Mouse (Mus musculus) hindbrain, embryonic 12.5 days (tissue): ENCODE results near the gene Endou. TPM values are rescaled to one million over a fixed set of nuclear protein-coding genes. Genes with fewer than 3 reads are reported as not detected.

Source experiments
- ATAC-seq: fragments of 200-750 bp; cut with Nextera tagmentation; 2 replicates; pipeline ENCODE4 v1.8.0; 2017; ENCODE audit warnings: moderate TSS enrichment; ENCODE audit not compliant: low FRiP score
- H3K27ac ChIP-seq: fragments of 300-500 bp; sonication (generic); 2 replicates; pipeline ENCODE4 v1.5.1; 2016; ENCODE audit warnings: mild to moderate bottlenecking
- H3K27me3 ChIP-seq: fragments of 300-500 bp; sonication (generic); 2 replicates; pipeline ENCODE4 v1.6.1; 2016; ENCODE audit warnings: mild to moderate bottlenecking
- H3K36me3 ChIP-seq: fragments of 300-500 bp; sonication (generic); 2 replicates; pipeline ENCODE4 v1.6.1; 2016; ENCODE audit warnings: mild to moderate bottlenecking
- H3K4me1 ChIP-seq: fragments of 300-500 bp; sonication (generic); 2 replicates; pipeline ENCODE4 v1.6.1; 2016
- H3K4me2 ChIP-seq: fragments of 300-500 bp; sonication (generic); replicated peaks from 2 replicates; pipeline ENCODE4 v1.6.1; 2016; ENCODE audit warnings: mild to moderate bottlenecking
- H3K4me3 ChIP-seq: fragments of 300-500 bp; sonication (generic); 2 replicates; pipeline ENCODE4 v1.5.1; 2016; ENCODE audit warnings: mild to moderate bottlenecking
- H3K9ac ChIP-seq: fragments of 300-500 bp; sonication (generic); 2 replicates; pipeline ENCODE4 v1.6.1; 2016; ENCODE audit warnings: mild to moderate bottlenecking, moderate library complexity
- H3K9me3 ChIP-seq: fragments of 300-500 bp; sonication (generic); replicated peaks from 2 replicates; pipeline ENCODE4 v1.6.1; 2016; ENCODE audit warnings: mild to moderate bottlenecking
- WGBS: fragments of 180-500 bp; shearing (Covaris S2); methylation state at CpG from one replicate; pipeline ENCODE4 v1.1.7; 2016; 5-methylcytosine and 5-hydroxymethylcytosine counted together
- polyA plus RNA-seq: library from polyadenylated mRNA; unstranded; fragments of >200 nt; fragmentation: Nextera tagmentation; extraction: Ambion mirVana; gene quantifications from 2 replicates; pipeline ENCODE4 v1.2.1, GENCODE M21; 2016

Endou gene
- polyA plus RNA-seq, 1 experiment from 2014 or later = 0.25 TPM

- peaks cover 47% of the 10 kb centered on the region for H3K4me1 ChIP-seq
- H3K27ac ChIP-seq = no peak overlapping the region
- no peaks in the 10 kb centered on the region for H3K9me3 ChIP-seq
- H3K27me3 ChIP-seq = no peaks in the 10 kb centered on the region
- 81% methylated on average over 2 of the region's 2 CpGs for WGBS
- H3K4me2 ChIP-seq = no peak overlapping the region
- ATAC-seq = no peak
- no peak overlapping the region for H3K4me3 ChIP-seq
- H3K36me3 ChIP-seq = no peaks in the 10 kb centered on the region
- H3K9ac ChIP-seq = no peak overlapping the region
Observed at GRCm38 (mm10) chr15:97751676-97752075, 20.5 kb upstream of the Endou start.

GRCm38 (mm10) chr15:97750697-97751096, 19.6 kb upstream of the Endou start:
- Histone ChIP-seq H3K9me3 (no peaks in the 10 kb centered on the region), H3K27me3 (no peaks in the 10 kb centered on the region), H3K4me1 (peaks cover 45% of the 10 kb centered on the region), H3K4me3 (no peak overlapping the region), H3K36me3 (no peaks in the 10 kb centered on the region), H3K9ac (no peak overlapping the region), H3K4me2 (no peak overlapping the region), H3K27ac (peak overlapping the region; percentile 55)
- WGBS = 29% methylated on average over 12 of the region's 12 CpGs
- peak; percentile 88 for ATAC-seq

- Histone ChIP-seq H3K4me2 (no peak overlapping the region), H3K27me3 (no peaks in the 10 kb centered on the region), H3K36me3 (no peaks in the 10 kb centered on the region), H3K9ac (no peak overlapping the region), H3K27ac (peak overlapping the region; percentile 55), H3K4me1 (peaks cover 45% of the 10 kb centered on the region), H3K4me3 (no peak overlapping the region), H3K9me3 (no peaks in the 10 kb centered on the region)
- WGBS = 92% methylated on average over 13 of the region's 13 CpGs
- ATAC-seq = no peak
Observed at GRCm38 (mm10) chr15:97749841-97750240, 18.7 kb upstream of the Endou start.

- ATAC-seq = no peak
- Histone ChIP-seq H3K9me3 (no peaks in the 10 kb centered on the region), H3K36me3 (no peaks in the 10 kb centered on the region), H3K4me1 (peaks cover 44% of the 10 kb centered on the region), H3K4me3 (no peak overlapping the region), H3K9ac (no peak overlapping the region), H3K27me3 (no peaks in the 10 kb centered on the region), H3K4me2 (no peak overlapping the region), H3K27ac (no peak overlapping the region)
- 91% methylated on average over 9 of the region's 9 CpGs for WGBS
Observed at GRCm38 (mm10) chr15:97749397-97749796, 18.3 kb upstream of the Endou start.

GRCm38 (mm10) chr15:97748964-97749363, 17.8 kb upstream of the Endou start:
- H3K4me2 ChIP-seq = no peak overlapping the region
- WGBS = 80% methylated on average over 4 of the region's 4 CpGs
- H3K4me1 ChIP-seq = peaks cover 43% of the 10 kb centered on the region
- H3K9me3 ChIP-seq = no peaks in the 10 kb centered on the region
- no peak overlapping the region for H3K27ac ChIP-seq
- no peak for ATAC-seq
- no peak overlapping the region for H3K9ac ChIP-seq
- H3K27me3 ChIP-seq = no peaks in the 10 kb centered on the region
- H3K36me3 ChIP-seq = no peaks in the 10 kb centered on the region
- H3K4me3 ChIP-seq = no peak overlapping the region

GRCm38 (mm10) chr15:97748309-97748708, 17.2 kb upstream of the Endou start:
- no peak for ATAC-seq
- H3K4me2 ChIP-seq = no peak overlapping the region
- H3K27ac ChIP-seq = no peak overlapping the region; the same call in 1 of the 2 replicates
- no peak overlapping the region for H3K9ac ChIP-seq
- no peaks in the 10 kb centered on the region for H3K36me3 ChIP-seq
- 14% methylated on average over 10 of the region's 10 CpGs for WGBS
- H3K4me1 ChIP-seq = peaks cover 40% of the 10 kb centered on the region
- no peaks in the 10 kb centered on the region for H3K9me3 ChIP-seq
- no peak overlapping the region for H3K4me3 ChIP-seq
- H3K27me3 ChIP-seq = no peaks in the 10 kb centered on the region

- ATAC-seq = no peak
- Histone ChIP-seq H3K27me3 (no peaks in the 10 kb centered on the region), H3K4me3 (no peak overlapping the region), H3K27ac (no peak overlapping the region), H3K36me3 (no peaks in the 10 kb centered on the region), H3K9me3 (no peaks in the 10 kb centered on the region), H3K4me2 (no peak overlapping the region), H3K4me1 (peaks cover 40% of the 10 kb centered on the region), H3K9ac (no peak overlapping the region)
- 87% methylated on average over 4 of the region's 4 CpGs for WGBS
Observed at GRCm38 (mm10) chr15:97747486-97747885, 16.3 kb upstream of the Endou start.

- Histone ChIP-seq H3K9ac (no peak overlapping the region), H3K4me1 (peaks cover 40% of the 10 kb centered on the region), H3K9me3 (no peaks in the 10 kb centered on the region), H3K36me3 (no peaks in the 10 kb centered on the region), H3K27ac (no peak overlapping the region), H3K4me2 (no peak overlapping the region), H3K4me3 (no peak overlapping the region), H3K27me3 (no peaks in the 10 kb centered on the region)
- no peak for ATAC-seq
- 93% methylated on average over 24 of the region's 24 CpGs for WGBS
Observed at GRCm38 (mm10) chr15:97746748-97747147, 15.6 kb upstream of the Endou start.

GRCm38 (mm10) chr15:97746278-97746677, 15.1 kb upstream of the Endou start:
- H3K36me3 ChIP-seq = no peaks in the 10 kb centered on the region
- WGBS = 92% methylated on average over 10 of the region's 10 CpGs
- peaks cover 40% of the 10 kb centered on the region for H3K4me1 ChIP-seq
- no peaks in the 10 kb centered on the region for H3K27me3 ChIP-seq
- no peak for ATAC-seq
- H3K9ac ChIP-seq = no peak overlapping the region
- no peak overlapping the region for H3K27ac ChIP-seq
- H3K4me2 ChIP-seq = no peak overlapping the region
- no peak overlapping the region for H3K4me3 ChIP-seq
- H3K9me3 ChIP-seq = no peaks in the 10 kb centered on the region

- ATAC-seq = 0 out of 2 replicates have a peak, but pooled peaks have one; percentile 11
- Histone ChIP-seq H3K9ac (no peak overlapping the region), H3K4me3 (no peak overlapping the region), H3K9me3 (no peaks in the 10 kb centered on the region), H3K36me3 (no peaks in the 10 kb centered on the region), H3K4me2 (no peak overlapping the region), H3K27me3 (no peaks in the 10 kb centered on the region), H3K4me1 (peaks cover 33% of the 10 kb centered on the region), H3K27ac (peak overlapping the region; percentile 13; the same call in 1 of the 2 replicates)
- 72% methylated on average over 9 of the region's 10 CpGs for WGBS
Observed at GRCm38 (mm10) chr15:97745331-97745730, 14.2 kb upstream of the Endou start.

- Histone ChIP-seq H3K27me3 (no peaks in the 10 kb centered on the region), H3K9ac (no peak overlapping the region), H3K4me2 (no peak overlapping the region), H3K9me3 (no peaks in the 10 kb centered on the region), H3K4me1 (peaks cover 29% of the 10 kb centered on the region), H3K27ac (peak overlapping the region; percentile 13; the same call in 1 of the 2 replicates), H3K4me3 (no peak overlapping the region), H3K36me3 (no peaks in the 10 kb centered on the region)
- 61% methylated on average over 10 of the region's 10 CpGs for WGBS
- ATAC-seq = peak; percentile 45; the same call in 1 of the 2 replicates
Observed at GRCm38 (mm10) chr15:97744930-97745329, 13.8 kb upstream of the Endou start.

- Histone ChIP-seq H3K27ac (no peak overlapping the region), H3K4me2 (no peak overlapping the region), H3K9me3 (0 out of 2 replicates have a peak, but pooled peaks cover 4% of the 10 kb centered on the region), H3K27me3 (no peaks in the 10 kb centered on the region), H3K36me3 (no peaks in the 10 kb centered on the region), H3K4me3 (no peak overlapping the region), H3K9ac (no peak overlapping the region), H3K4me1 (peaks cover 24% of the 10 kb centered on the region)
- WGBS = 76% methylated on average over 11 of the region's 12 CpGs
- no peak for ATAC-seq
Observed at GRCm38 (mm10) chr15:97743961-97744525, 12.9 kb upstream of the Endou start.

- no peak overlapping the region for H3K4me2 ChIP-seq
- ATAC-seq = no peak
- H3K36me3 ChIP-seq = no peaks in the 10 kb centered on the region
- no peak overlapping the region for H3K9ac ChIP-seq
- 0 out of 2 replicates have a peak, but pooled peaks cover 4% of the 10 kb centered on the region for H3K9me3 ChIP-seq
- WGBS = 85% methylated on average over 5 of the region's 5 CpGs
- H3K4me1 ChIP-seq = peaks cover 17% of the 10 kb centered on the region
- H3K4me3 ChIP-seq = no peak overlapping the region
- no peak overlapping the region for H3K27ac ChIP-seq
- no peaks in the 10 kb centered on the region for H3K27me3 ChIP-seq
Observed at GRCm38 (mm10) chr15:97743210-97743609, 12.1 kb upstream of the Endou start.
